Mouse (Mus musculus) stomach, postnatal 0 days (tissue): Measurements from ENCODE around the gene Kalrn. TPM values are rescaled to one million over a fixed set of nuclear protein-coding genes. Genes with fewer than 3 reads are reported as not detected.

Source experiments
- ATAC-seq: fragments of 200-750 bp; cut with Nextera tagmentation; 2 replicates; pipeline ENCODE4 v1.8.0; 2017; ENCODE audit not compliant: low FRiP score, low TSS enrichment
- DNase-seq: peaks from one replicate; pipeline ENCODE4 v3.0.0-alpha.2; 2016; ENCODE audit warnings: low spot score
- H3K27ac ChIP-seq: fragments of 300-500 bp; sonication (generic); replicated peaks from 2 replicates; pipeline ENCODE4 v1.5.1; 2014; ENCODE audit warnings: mild to moderate bottlenecking, control low read depth
- H3K27me3 ChIP-seq: fragments of 300-500 bp; sonication (generic); 2 replicates; pipeline ENCODE4 v1.6.1; 2014; ENCODE audit warnings: low read length; ENCODE audit not compliant: control insufficient read depth, insufficient read depth
- H3K36me3 ChIP-seq: fragments of 300-500 bp; sonication (generic); 2 replicates; pipeline ENCODE4 v1.6.1; 2014; ENCODE audit warnings: low read length, mixed read lengths; ENCODE audit not compliant: control insufficient read depth, insufficient read depth
- H3K4me1 ChIP-seq: fragments of 300-500 bp; sonication (generic); replicated peaks from 2 replicates; pipeline ENCODE4 v1.6.1; 2014; ENCODE audit warnings: antibody characterized with exemption; ENCODE audit not compliant: control insufficient read depth, insufficient read depth
- H3K4me2 ChIP-seq: fragments of 300-500 bp; sonication (generic); replicated peaks from 2 replicates; pipeline ENCODE4 v1.6.1; 2014; ENCODE audit warnings: low read depth, mild to moderate bottlenecking, control low read depth, moderate library complexity
- H3K4me3 ChIP-seq: fragments of 300-500 bp; sonication (generic); 2 replicates; pipeline ENCODE4 v1.5.1; 2014; ENCODE audit warnings: low read depth, low read length, control low read depth
- H3K9ac ChIP-seq: fragments of 300-500 bp; sonication (generic); 2 replicates; pipeline ENCODE4 v1.6.1; 2014; ENCODE audit warnings: mild to moderate bottlenecking, low read length, control low read depth, mixed read lengths
- H3K9me3 ChIP-seq: fragments of 300-500 bp; sonication (generic); 2 replicates; pipeline ENCODE4 v1.6.1; 2016; ENCODE audit warnings: low read length; ENCODE audit not compliant: control insufficient read depth
- CTCF ChIP-seq: IDR thresholded peaks from 2 replicates; pipeline ENCODE4 v1.5.1; 2016; ENCODE audit warnings: antibody characterized with exemption, low read depth, mild to moderate bottlenecking, moderate library complexity
- EP300 ChIP-seq: optimal IDR thresholded peaks from 2 replicates; pipeline ENCODE3; 2016; ENCODE audit warnings: antibody characterized with exemption
- WGBS: fragments of 180-500 bp; shearing (Covaris S2); extraction: QIAGEN DNeasy Blood & Tissue Kit; methylation state at CpG from one replicate; pipeline ENCODE4 v1.1.7; 2014; 5-methylcytosine and 5-hydroxymethylcytosine counted together
- polyA plus RNA-seq: library from polyadenylated mRNA; unstranded; fragments of >200 nt; fragmentation: Nextera tagmentation; extraction: Ambion mirVana; gene quantifications from 2 replicates; pipeline ENCODE4 v1.2.1, GENCODE M21; 2015

Kalrn gene
- polyA plus RNA-seq, 1 experiment from 2014 or later = 14.4 TPM

DNA sequence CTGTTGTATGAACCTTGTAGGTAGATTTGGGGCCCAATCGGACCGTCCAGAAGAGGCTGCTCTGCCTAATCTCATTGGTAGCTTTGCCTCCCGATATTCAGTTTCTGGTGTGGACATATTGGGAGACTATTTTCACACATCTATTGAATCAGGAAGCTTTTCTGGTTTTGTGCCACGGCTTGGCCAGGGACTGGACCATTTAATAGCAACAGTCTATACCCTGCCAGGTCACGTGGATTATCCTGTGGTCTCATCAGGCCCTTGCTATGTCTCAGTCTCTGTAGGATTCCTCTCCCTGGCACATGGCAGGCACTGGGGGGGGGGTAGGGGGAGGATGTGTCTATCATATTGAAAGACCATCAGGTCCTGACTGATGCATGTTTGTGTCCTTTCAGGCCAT, 633.2 kb downstream of the Kalrn start:
- no peaks in the 10 kb centered on the region for H3K36me3 ChIP-seq
- no peak overlapping the region for H3K4me2 ChIP-seq
- H3K27me3 ChIP-seq = no peaks in the 10 kb centered on the region
- H3K4me3 ChIP-seq = no peak overlapping the region
- DNase-seq (no peak), ATAC-seq (no peak)
- H3K9me3 ChIP-seq = no peaks in the 10 kb centered on the region
- no peak overlapping the region for H3K9ac ChIP-seq
- no peak for TF ChIP-seq CTCF
- TF ChIP-seq EP300 = no peak
- 62% methylated on average over 5 of the region's 5 CpGs for WGBS
- H3K27ac ChIP-seq = no peak overlapping the region
- peaks cover 14% of the 10 kb centered on the region for H3K4me1 ChIP-seq

- Histone ChIP-seq H3K4me1 (peaks cover 17% of the 10 kb centered on the region), H3K4me3 (no peak overlapping the region), H3K4me2 (no peak overlapping the region), H3K9me3 (no peaks in the 10 kb centered on the region), H3K27me3 (no peaks in the 10 kb centered on the region), H3K36me3 (no peaks in the 10 kb centered on the region), H3K27ac (no peak overlapping the region), H3K9ac (no peak overlapping the region)
- ATAC-seq = no peak
- no peak for TF ChIP-seq EP300
- no peak for TF ChIP-seq CTCF
- DNase-seq = no peak
- 54% methylated on average over 9 of the region's 9 CpGs for WGBS
Observed at GRCm38 (mm10) chr16:33939636-33940035, 633.7 kb downstream of the Kalrn start.

- H3K4me1 ChIP-seq = peaks cover 20% of the 10 kb centered on the region
- no peaks in the 10 kb centered on the region for H3K36me3 ChIP-seq
- WGBS = 58% methylated on average over 2 of the region's 2 CpGs
- no peak for DNase-seq
- no peaks in the 10 kb centered on the region for H3K27me3 ChIP-seq
- H3K4me3 ChIP-seq = no peak overlapping the region
- H3K27ac ChIP-seq = no peak overlapping the region
- ATAC-seq = no peak
- H3K9me3 ChIP-seq = no peaks in the 10 kb centered on the region
- no peak overlapping the region for H3K9ac ChIP-seq
- H3K4me2 ChIP-seq = no peak overlapping the region
- TF ChIP-seq CTCF (no peak), EP300 (no peak)
Observed at GRCm38 (mm10) chr16:33939133-33939531, 634.2 kb downstream of the Kalrn start.

DNA sequence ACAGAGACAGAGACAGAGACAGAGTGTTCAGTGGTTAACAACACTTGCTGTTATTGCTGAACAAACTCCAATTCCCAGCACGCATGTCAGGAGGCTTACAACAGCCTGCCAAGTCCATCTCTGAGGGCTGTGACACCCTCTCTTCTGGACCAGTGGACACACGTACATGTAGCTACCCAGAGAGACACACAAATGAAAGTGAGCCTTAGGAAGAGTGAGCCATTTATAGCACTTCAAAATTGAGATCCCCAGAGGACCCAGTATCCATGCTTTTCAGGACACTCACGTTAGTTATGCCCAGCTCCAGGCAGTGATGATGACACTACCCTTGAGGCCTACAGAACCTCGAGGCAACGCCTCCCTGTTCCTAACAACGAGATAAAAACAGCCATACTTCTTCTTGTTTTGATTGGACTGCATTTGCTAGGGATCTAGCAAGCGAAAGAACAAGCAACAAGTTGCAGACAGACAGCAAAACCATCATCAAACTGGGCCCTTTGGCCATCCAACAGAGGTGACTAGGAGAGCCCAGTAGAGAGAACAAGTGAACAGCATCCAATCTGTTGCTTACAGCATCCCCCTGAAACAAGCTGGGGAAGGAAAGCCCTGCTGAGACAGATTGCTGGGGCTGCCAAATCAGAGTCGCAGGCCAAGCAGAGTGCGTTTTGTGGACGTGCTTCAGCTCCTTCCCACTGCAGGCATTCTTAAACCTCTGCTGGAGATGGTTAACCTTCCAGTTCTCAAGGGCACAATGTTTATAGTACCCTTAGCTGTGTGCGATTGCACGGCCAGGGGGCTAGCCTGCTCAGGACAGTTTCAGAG, 634.8 kb downstream of the Kalrn start:
- H3K27me3 ChIP-seq = no peaks in the 10 kb centered on the region
- no peaks in the 10 kb centered on the region for H3K9me3 ChIP-seq
- no peak for DNase-seq
- WGBS = 58% methylated on average over 12 of the region's 12 CpGs
- H3K4me3 ChIP-seq = no peak overlapping the region
- no peak for ATAC-seq
- H3K36me3 ChIP-seq = no peaks in the 10 kb centered on the region
- peaks cover 20% of the 10 kb centered on the region for H3K4me1 ChIP-seq
- no peak overlapping the region for H3K27ac ChIP-seq
- H3K4me2 ChIP-seq = no peak overlapping the region
- TF ChIP-seq EP300 (no peak), CTCF (no peak)
- no peak overlapping the region for H3K9ac ChIP-seq

DNA sequence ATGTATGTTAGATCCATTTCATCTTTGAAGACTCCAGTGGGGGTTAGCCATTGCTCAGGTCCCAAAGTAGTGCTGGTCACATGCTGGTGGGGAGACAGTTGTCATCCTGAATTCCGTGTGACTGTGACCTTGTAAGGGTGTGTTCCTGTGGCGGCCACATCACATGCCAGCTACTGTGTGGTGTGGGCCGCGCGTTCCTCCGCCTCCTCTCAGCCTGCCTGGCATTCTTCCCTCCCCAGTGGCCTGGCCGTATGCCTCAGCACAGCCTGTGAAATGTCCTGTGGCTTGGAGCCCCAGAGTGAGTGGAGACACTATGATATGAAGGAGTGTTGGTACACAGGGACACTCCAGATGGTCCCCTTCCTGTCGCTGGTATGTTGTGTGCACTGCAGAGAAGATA, 635.8 kb downstream of the Kalrn start:
- whole genome bisulfite sequencing = 67% methylated on average over 8 of the region's 8 CpGs
- Histone ChIP-seq H3K27me3 (no peaks in the 10 kb centered on the region), H3K4me3 (no peak overlapping the region), H3K4me2 (no peak overlapping the region), H3K4me1 (peaks cover 22% of the 10 kb centered on the region), H3K27ac (no peak overlapping the region), H3K9me3 (no peaks in the 10 kb centered on the region), H3K36me3 (no peaks in the 10 kb centered on the region), H3K9ac (no peak overlapping the region)
- no peak for ATAC-seq
- DNase-seq = no peak
- TF ChIP-seq CTCF (no peak), EP300 (no peak)

DNA sequence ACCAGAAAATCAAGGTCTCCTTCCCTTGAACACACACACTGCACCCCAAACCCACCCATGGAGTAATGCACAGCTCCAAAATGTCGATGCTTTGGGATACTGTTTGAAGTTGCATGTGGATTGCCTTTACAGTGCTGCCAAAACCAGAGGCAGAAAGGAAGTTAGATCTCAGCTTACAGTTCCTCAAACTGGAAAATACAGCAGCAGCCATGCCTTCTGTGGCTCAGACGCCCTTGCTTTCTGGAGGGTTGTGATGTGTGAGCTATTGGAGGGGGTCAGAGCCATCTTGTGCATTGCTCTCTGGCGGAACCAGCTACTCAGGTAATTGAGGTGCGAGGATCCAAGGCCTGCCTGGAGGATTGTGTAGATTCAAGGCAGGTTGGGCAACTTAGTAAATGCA, 636.4 kb downstream of the Kalrn start:
- Histone ChIP-seq H3K36me3 (no peaks in the 10 kb centered on the region), H3K9ac (no peak overlapping the region), H3K4me2 (no peak overlapping the region), H3K27ac (no peak overlapping the region), H3K4me1 (peaks cover 22% of the 10 kb centered on the region), H3K9me3 (no peaks in the 10 kb centered on the region), H3K4me3 (no peak overlapping the region), H3K27me3 (no peaks in the 10 kb centered on the region)
- no peak for DNase-seq
- TF ChIP-seq CTCF (no peak), EP300 (no peak)
- WGBS = 71% methylated on average over 4 of the region's 4 CpGs
- ATAC-seq = no peak
